Mouse (Mus musculus): ENCODE measurements around the gene Gm49450. TPM values are rescaled to one million over a fixed set of nuclear protein-coding genes. Genes with fewer than 3 reads are reported as not detected.
"Not testable (repeated sequence)": the region's sequence is repeated elsewhere in the genome, so short reads cannot be mapped to it uniquely, and the experiment has no call there.

The Gm49450 gene
- total and polyA plus RNA-seq, 2 experiments from 2014 or later, result 78.3 TPM; not detected in 1

DNA sequence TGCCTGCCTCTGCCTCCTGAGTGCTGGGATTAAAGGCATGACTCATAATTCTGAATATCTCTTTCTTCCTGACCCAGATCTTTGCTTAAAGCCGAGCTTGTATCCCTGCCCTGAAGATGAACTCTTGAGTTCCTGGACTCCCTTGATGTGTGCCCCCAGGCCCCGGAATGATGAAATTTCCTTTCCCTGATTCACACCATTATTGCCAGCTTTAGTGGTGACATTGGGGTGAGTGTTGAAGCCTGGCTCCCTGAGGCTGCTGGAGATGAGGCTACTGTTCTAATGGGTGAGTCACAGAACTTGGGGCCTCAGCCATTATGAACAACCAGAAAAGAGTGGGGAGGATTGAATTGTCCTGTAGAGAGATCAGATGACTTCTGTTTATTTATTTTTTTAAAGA lies 11.8 kb downstream of the Gm49450 start:
- Histone ChIP-seq H3K9ac (replicated peaks; ENCODE audit: low read depth, low read length) (no peak overlapping the region), H3K4me3 (ENCODE audit: low read depth, low read length) (no peak overlapping the region), H3K27me3 (ENCODE audit: control insufficient read depth, insufficient read depth, low read length) (no peaks in the 10 kb centered on the region), H3K36me3 (replicated peaks; ENCODE audit: control insufficient read depth, insufficient read depth, low read length) (no peaks in the 10 kb centered on the region), H3K4me1 (ENCODE audit: control insufficient read depth, insufficient read depth) (no peaks in the 10 kb centered on the region), H3K4me2 (ENCODE audit: low read depth, low read length) (no peak overlapping the region), H3K9me3 (replicated peaks; ENCODE audit: control insufficient read depth, low read length) (no peaks in the 10 kb centered on the region), H3K27ac (ENCODE audit: low read depth) (no peak overlapping the region)
- TF ChIP-seq CTCF (IDR thresholded peaks at IDR 0.05; ENCODE audit: low read depth) (no peak), EP300 (IDR thresholded peaks at IDR 0.05; ENCODE audit: low read depth) (no peak)
- DNase-seq (ENCODE audit: low spot score) (no peak), ATAC-seq (ENCODE audit: insufficient read depth, low read depth) (no peak)
- WGBS, result 58% methylated on average over 2 of the region's 2 CpGs

- H3K27ac ChIP-seq (ENCODE audit: low read depth), result no peak overlapping the region
- WGBS, result 67% methylated on average over 10 of the region's 10 CpGs
- H3K4me3 ChIP-seq (ENCODE audit: low read depth, low read length), result no peak overlapping the region
- H3K9ac ChIP-seq (replicated peaks; ENCODE audit: low read depth, low read length), result no peak overlapping the region
- no peaks in the 10 kb centered on the region for H3K27me3 ChIP-seq (ENCODE audit: control insufficient read depth, insufficient read depth, low read length)
- no peak overlapping the region for H3K4me2 ChIP-seq (ENCODE audit: low read depth, low read length)
- H3K36me3 ChIP-seq (replicated peaks; ENCODE audit: control insufficient read depth, insufficient read depth, low read length), result no peaks in the 10 kb centered on the region
- TF ChIP-seq CTCF (IDR thresholded peaks at IDR 0.05; ENCODE audit: low read depth), result no peak
- no peak for TF ChIP-seq EP300 (IDR thresholded peaks at IDR 0.05; ENCODE audit: low read depth)
- H3K9me3 ChIP-seq (replicated peaks; ENCODE audit: control insufficient read depth, low read length), result no peaks in the 10 kb centered on the region
- no peak for ATAC-seq (ENCODE audit: insufficient read depth, low read depth)
- DNase-seq (ENCODE audit: low spot score), result no peak
- 0 out of 2 replicates have a peak, but pooled peaks cover 1% of the 10 kb centered on the region for H3K4me1 ChIP-seq (ENCODE audit: control insufficient read depth, insufficient read depth)
Observed at GRCm38 (mm10) chr15:98940816-98941215, 12.5 kb downstream of the Gm49450 start.

DNA sequence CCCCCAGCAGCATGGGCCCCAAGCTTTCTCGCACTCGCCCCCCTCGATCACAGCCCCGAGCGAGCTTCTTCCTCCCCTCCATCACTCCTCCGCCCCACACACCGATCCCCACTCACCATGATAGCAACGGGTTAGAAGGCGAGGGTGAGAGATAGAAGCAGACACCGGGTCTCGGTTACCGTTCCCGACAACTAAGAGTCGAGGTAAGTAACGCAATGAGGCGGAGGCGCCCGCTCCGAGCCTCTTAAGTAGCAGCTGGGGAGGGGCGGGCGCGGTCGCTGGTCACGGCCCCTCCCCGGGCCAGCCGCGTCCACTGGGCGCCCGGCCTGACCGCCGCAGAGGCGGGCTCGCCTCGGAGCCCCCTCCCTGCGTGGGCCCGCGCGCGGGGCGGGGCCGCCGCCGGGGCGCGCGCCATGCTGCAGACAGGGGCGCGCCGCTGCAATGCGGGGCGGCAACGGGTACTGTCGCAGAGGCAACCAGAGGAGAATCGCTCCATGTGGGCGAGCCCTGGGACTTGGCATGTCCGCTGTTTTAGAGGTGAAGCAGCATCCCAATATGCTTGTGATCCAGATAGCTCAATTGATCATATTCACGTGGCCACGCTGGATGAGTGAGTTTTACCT lies 19.0 kb downstream of the Gm49450 start, which contains the start of gene Tuba1b:
Gene Tuba1b, minus strand, starts transcription at position 349 of the 623 bp plus-strand sequence.
- TF ChIP-seq CTCF (IDR thresholded peaks at IDR 0.05; ENCODE audit: low read depth) (no peak), EP300 (IDR thresholded peaks at IDR 0.05; ENCODE audit: low read depth) (peak; percentile 33; the same call in 1 of the 2 replicates)

GRCm38 (mm10) chr15:98933833-98934216 lies 19.5 kb downstream of the Gm49450 start:
- peak overlapping the region; percentile 82 for H3K4me3 ChIP-seq (ENCODE audit: low read depth, low read length)
- H3K9me3 ChIP-seq (replicated peaks; ENCODE audit: control insufficient read depth, low read length), result no peaks in the 10 kb centered on the region
- TF ChIP-seq CTCF (IDR thresholded peaks at IDR 0.05; ENCODE audit: low read depth), result no peak
- TF ChIP-seq EP300 (IDR thresholded peaks at IDR 0.05; ENCODE audit: low read depth), result peak; percentile 87; the same call in 1 of the 2 replicates
- H3K4me2 ChIP-seq (ENCODE audit: low read depth, low read length), result peak overlapping the region; percentile 81
- H3K27ac ChIP-seq (ENCODE audit: low read depth), result peak overlapping the region; percentile 99
- ATAC-seq (ENCODE audit: insufficient read depth, low read depth) (peak; percentile 84), DNase-seq (ENCODE audit: low spot score) (peak; percentile 98)
- peaks cover 8% of the 10 kb centered on the region; the same call in 1 of the 2 replicates for H3K4me1 ChIP-seq (ENCODE audit: control insufficient read depth, insufficient read depth)
- H3K36me3 ChIP-seq (replicated peaks; ENCODE audit: control insufficient read depth, insufficient read depth, low read length), result peaks cover 13% of the 10 kb centered on the region
- peak overlapping the region; percentile 87 for H3K9ac ChIP-seq (replicated peaks; ENCODE audit: low read depth, low read length)
- H3K27me3 ChIP-seq (ENCODE audit: control insufficient read depth, insufficient read depth, low read length), result no peaks in the 10 kb centered on the region
- under 1% methylated on average over 35 of the region's 35 CpGs for WGBS

More for the DNA sequence above, 19.0 kb downstream of the Gm49450 start, which contains the start of gene Tuba1b:
- Histone ChIP-seq H3K9ac (replicated peaks; ENCODE audit: low read depth, low read length) (peak within 1 kb of the TSS; percentile 87), H3K9me3 (replicated peaks; ENCODE audit: control insufficient read depth, low read length) (no peaks in the 10 kb centered on the region), H3K27me3 (ENCODE audit: control insufficient read depth, insufficient read depth, low read length) (no peaks in the 10 kb centered on the region), H3K4me3 (ENCODE audit: low read depth, low read length) (peak within 1 kb of the TSS; percentile 82), H3K4me2 (ENCODE audit: low read depth, low read length) (peak within 1 kb of the TSS; percentile 81), H3K36me3 (replicated peaks; ENCODE audit: control insufficient read depth, insufficient read depth, low read length) (peaks cover 13% of the 10 kb centered on the region), H3K27ac (ENCODE audit: low read depth) (peak within 1 kb of the TSS; percentile 99), H3K4me1 (ENCODE audit: control insufficient read depth, insufficient read depth) (peaks cover 8% of the 10 kb centered on the region; the same call in 1 of the 2 replicates)
- DNase-seq (ENCODE audit: low spot score) (peak; percentile 91), ATAC-seq (ENCODE audit: insufficient read depth, low read depth) (peak; percentile 95)
- WGBS, result under 1% methylated on average over 53 of the region's 58 CpGs

- Histone ChIP-seq H3K4me3 (ENCODE audit: low read depth, low read length) (peak overlapping the region; percentile 82), H3K36me3 (replicated peaks; ENCODE audit: control insufficient read depth, insufficient read depth, low read length) (peaks cover 13% of the 10 kb centered on the region), H3K9ac (replicated peaks; ENCODE audit: low read depth, low read length) (peak overlapping the region; percentile 87), H3K4me2 (ENCODE audit: low read depth, low read length) (peak overlapping the region; percentile 81), H3K27ac (ENCODE audit: low read depth) (peak overlapping the region; percentile 99)
- H3K27me3 ChIP-seq (ENCODE audit: control insufficient read depth, insufficient read depth, low read length); H3K9me3 ChIP-seq (replicated peaks; ENCODE audit: control insufficient read depth, low read length); ATAC-seq (ENCODE audit: insufficient read depth, low read depth); DNase-seq (ENCODE audit: low spot score); H3K4me1 ChIP-seq (ENCODE audit: control insufficient read depth, insufficient read depth): not testable (repeated sequence)
- WGBS, result under 1% methylated on average over 8 of the region's 9 CpGs
Observed at GRCm38 (mm10) chr15:98933004-98933671, 20.2 kb downstream of the Gm49450 start.

Measured in heart, postnatal 0 days (tissue).